Mouse (Mus musculus): ENCODE results near the gene Ranbp3l.
"Not testable (repeated sequence)": the region's sequence is repeated elsewhere in the genome, so short reads cannot be mapped to it uniquely, and the experiment has no call there.

Ranbp3l gene

DNA sequence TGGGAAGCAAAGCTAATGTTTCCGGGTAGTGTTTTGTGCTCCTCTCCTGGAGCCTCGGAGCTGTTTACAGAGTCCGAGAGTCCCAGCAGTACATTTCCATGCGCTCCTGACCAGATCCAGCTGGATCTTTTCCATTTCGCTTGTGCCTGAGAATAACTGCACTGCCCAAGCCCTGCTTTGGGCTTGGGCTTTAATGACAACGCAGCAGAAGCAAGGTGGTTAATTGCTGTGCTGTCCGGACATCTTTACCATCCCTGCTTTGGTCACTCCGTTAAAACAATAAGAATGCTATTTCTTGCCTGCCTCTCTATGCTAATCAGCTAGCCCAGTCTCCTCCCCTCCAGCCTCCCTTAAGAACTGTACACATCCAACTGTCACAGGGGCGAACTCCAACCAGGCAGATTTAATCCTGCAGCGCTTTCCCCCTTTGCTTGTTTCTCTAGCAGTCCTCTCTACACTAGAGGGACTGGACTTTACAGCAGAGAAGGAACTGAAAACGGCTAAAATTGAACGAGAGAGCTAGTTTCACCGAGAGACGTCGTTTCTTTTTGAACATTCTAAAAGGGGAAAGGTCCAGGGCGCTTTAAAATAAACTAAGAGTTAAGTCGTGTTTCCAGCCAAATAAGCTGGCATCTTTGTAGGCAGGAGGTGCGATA, at the start of gene Ranbp3l:
TSS of gene Ranbp3l (plus strand) at position 377 of the 656 bp plus-strand sequence.
- DNase-seq (ENCODE audit: low spot score in 2 of 2) = peak in 1 of 2 experiments; percentile 12

- DNase-seq (ENCODE audit: low spot score in 2 of 2) = no peak
These were observed 37.7 kb upstream of the Ranbp3l start for GRCm38 (mm10) chr15:8930061-8930460.

GRCm38 (mm10) chr15:8936911-8937310, 30.8 kb upstream of the Ranbp3l start:
- no peak for DNase-seq (ENCODE audit: low spot score in 2 of 2)

DNA sequence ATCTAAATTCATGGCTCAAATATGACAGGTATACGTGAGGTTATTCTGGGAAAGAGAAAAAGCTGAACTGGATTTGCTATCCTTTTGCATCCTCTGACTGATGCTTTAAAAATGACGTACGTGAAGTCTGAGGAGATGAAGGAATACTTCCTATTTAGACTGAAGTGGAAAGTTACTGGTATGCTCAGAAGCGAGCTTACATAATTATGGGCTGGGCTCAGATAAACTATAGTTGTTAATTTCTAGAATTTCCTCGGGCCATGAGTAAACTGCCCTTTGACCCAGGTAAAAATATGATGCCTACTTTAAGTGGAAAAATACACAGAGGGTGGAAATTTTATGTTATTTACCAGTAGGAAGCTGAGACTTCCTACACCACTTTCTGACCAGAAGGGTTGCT, 26.9 kb upstream of the Ranbp3l start:
- no peak for DNase-seq (ENCODE audit: low spot score in 2 of 2)

DNA sequence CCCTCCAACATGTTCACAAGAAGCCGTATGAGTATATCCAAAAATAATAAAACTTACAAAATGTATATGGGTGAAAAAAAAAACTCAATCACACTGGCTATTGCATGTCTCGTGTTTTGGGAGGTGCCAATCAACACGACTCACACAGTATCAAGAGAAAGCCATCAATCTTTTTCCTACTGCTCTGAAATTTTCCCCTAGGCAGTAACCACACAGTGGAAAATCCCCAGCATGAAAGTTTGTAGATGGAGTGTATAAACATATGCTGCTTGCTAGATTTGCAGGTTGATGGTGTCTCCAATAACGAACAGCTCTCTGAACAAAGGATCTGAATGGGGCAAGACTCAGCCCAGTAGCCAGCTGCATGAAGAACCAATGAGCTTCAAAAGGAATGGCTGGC, 16.9 kb upstream of the Ranbp3l start:
- no peak for DNase-seq (ENCODE audit: low spot score in 2 of 2)

GRCm38 (mm10) chr15:8963323-8963722, 4.4 kb upstream of the Ranbp3l start:
- no peak for DNase-seq (ENCODE audit: low spot score in 2 of 2)

DNA sequence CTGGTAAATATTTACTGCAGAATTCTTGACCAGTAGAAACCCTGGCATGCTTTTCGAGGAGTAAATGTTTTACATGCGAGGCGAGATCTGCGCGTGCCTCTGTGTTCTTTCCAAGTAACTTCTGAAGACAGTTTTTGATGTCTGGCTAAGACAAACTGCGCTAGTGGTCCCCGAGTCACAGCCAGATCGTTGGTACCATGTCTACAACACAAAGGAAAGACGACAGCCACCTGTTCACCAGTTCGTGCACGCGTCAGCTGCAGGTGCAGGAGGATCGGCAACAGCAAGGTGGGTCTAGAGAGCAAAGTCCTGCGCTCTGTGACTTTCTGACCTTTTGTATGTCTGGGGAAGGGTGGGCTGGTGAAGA, 463 bp downstream of the Ranbp3l start:
- no peak for DNase-seq (ENCODE audit: low spot score in 2 of 2)

GRCm38 (mm10) chr15:8969061-8969635, 1.4 kb downstream of the Ranbp3l start:
- no peak for DNase-seq (ENCODE audit: low spot score in 2 of 2)

DNA sequence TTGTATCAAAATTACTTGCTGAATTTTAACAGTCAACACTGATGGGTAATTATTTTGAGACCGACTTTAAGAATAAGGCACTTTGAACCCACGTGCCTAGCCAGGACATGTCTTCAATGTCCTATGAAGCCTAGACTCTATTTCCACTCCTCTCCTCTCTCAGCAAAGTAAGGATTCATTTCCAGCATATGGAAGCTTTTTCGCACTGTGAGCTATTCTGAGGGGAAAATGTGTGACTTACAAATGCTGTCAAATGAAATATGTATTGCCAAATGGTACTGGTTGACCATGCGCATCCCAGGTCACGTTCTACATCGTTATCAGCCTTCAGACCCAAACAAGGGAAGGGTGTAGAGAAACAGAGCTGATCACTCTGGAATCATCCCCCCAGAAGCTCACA, 23.5 kb downstream of the Ranbp3l start:
- DNase-seq (ENCODE audit: low spot score in 2 of 2) = no peak

DNA sequence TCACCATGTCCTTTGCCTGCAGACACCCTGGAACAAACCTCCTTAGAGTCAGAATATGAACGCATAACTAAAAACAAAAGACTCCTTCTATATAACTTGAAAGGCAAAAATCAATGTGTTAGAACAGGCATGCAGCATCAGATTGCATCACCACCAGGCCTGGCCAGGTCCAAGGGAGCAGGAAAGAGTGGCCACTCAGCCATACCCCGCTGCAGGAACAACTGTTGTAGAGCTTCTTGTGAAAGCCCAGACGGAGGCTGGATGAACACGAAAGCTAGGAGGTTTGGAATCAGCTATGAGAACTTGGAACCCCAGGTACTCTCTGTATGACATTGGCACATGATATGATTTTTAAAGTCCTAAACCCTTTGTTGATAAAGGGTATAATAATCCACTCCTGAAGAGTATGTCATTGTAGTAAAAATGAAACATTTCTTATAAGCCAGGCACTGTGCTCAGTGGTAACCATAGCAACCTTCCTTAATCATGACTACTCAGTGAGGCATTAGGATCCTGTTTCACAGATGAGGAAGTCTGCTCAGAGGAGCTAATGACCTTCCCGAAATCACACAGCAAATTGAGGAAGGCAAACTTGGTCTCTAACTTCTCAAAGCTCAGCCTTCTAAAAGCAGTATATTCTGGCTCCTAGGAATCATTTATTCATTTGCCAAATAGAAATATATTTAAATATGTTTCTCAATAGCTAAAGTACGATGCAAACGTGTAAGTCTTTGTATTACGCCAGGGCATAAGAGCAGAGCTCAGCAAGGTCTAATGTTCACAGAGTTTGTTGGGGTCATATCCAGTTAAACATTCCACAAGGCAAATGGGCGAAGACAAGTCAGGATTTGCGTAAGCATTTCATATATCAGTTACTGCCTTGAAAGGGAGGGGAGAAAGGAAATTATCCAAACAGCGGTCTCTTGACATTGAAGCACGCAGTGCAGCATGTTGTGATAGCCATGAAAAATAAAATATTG, 24.4 kb downstream of the Ranbp3l start:
- no peak for DNase-seq (ENCODE audit: low spot score in 2 of 2)

GRCm38 (mm10) chr15:8994608-8995277, 27.0 kb downstream of the Ranbp3l start:
- DNase-seq (ENCODE audit: low spot score in 2 of 2) = peak in 1 of 2 experiments; percentile 20

- DNase-seq (ENCODE audit: low spot score in 2 of 2) = no peak
These were observed 27.7 kb downstream of the Ranbp3l start for GRCm38 (mm10) chr15:8995490-8995889.

DNA sequence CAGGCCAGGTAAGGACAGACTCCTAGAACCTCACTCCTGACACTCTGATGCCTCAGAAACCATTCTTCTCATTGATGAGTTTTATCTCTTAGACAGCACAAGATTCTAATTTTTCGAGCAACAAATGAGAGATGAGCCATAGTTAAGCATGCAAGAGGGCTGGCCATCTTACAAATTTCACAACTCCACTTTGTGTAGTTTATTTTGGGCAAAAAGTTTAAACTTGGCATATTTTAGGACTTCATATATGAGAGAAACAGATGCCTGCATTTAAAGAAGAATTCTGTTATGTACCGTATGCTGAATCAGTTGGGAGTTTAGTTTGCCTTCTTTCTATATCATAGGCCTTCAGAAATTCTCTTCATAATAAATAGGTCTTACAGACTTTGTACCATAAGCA, 35.0 kb downstream of the Ranbp3l start:
- no peak for DNase-seq (ENCODE audit: low spot score in 2 of 2)

DNA sequence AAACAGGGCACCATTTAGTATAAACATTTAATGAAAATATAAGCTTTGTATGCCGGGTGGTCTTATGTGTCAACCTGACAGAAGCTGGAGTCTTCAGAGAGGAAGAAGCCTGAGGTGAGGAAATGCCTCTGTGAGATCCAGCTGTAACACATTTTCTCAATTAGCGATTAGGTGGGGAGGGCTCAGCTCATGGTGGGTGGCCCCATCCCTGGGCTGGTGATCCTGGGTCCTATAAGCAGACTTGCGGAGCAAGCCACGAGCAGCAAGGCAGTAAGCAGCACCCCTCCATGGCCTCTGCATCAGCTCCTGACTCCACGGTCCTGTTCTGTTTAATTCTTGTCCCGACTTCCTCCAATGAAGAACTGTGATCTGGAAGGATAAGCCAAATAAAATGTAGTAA, 41.4 kb downstream of the Ranbp3l start:
- no peak for DNase-seq (ENCODE audit: low spot score in 2 of 2)

GRCm38 (mm10) chr15:9014541-9014940, 46.8 kb downstream of the Ranbp3l start:
- no peak for DNase-seq (ENCODE audit: low spot score in 2 of 2)

DNA sequence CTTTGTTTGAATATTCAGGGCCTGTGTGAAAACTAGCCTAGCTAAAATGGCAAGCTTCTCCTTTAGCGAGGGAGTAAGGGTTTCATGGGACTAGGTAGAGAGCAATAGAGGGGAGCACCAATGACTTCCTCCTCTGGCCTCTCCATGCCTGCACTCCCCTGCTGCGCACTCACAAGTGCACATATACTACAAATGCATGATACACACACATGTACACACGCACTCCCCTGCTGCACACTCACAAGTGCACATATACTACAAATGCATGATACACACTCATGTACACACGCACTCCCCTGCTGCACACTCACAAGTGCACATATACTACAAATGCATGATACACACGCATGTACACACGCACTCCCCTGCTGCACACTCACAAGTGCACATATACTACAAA, 47.7 kb downstream of the Ranbp3l start:
- DNase-seq (ENCODE audit: low spot score in 2 of 2) = not testable (repeated sequence)

- no peak for DNase-seq (ENCODE audit: low spot score in 2 of 2)
These were observed 88.0 kb downstream of the Ranbp3l start for GRCm38 (mm10) chr15:9055704-9056103.

- DNase-seq (ENCODE audit: low spot score in 2 of 2) = no peak
These were observed 92.1 kb downstream of the Ranbp3l start for GRCm38 (mm10) chr15:9059856-9060255.

- peak; percentile 31 to 47 for DNase-seq (ENCODE audit: low spot score in 2 of 2)
These were observed 93.6 kb downstream of the Ranbp3l start for GRCm38 (mm10) chr15:9061150-9061882.

GRCm38 (mm10) chr15:9068881-9069280, 101.1 kb downstream of the Ranbp3l start:
- DNase-seq (ENCODE audit: low spot score in 2 of 2) = no peak

GRCm38 (mm10) chr15:9070353-9070752, 102.6 kb downstream of the Ranbp3l start:
- no peak for DNase-seq (ENCODE audit: low spot score in 2 of 2)

All from frontal cortex, postnatal 10 days (tissue).